Mouse (Mus musculus): ENCODE data around the gene P3h3. TPM values are rescaled to one million over a fixed set of nuclear protein-coding genes. Genes with fewer than 3 reads are reported as not detected.

Gene P3h3
- polyA plus RNA-seq, 1 experiment from 2014 or later: 17.7 TPM

DNA sequence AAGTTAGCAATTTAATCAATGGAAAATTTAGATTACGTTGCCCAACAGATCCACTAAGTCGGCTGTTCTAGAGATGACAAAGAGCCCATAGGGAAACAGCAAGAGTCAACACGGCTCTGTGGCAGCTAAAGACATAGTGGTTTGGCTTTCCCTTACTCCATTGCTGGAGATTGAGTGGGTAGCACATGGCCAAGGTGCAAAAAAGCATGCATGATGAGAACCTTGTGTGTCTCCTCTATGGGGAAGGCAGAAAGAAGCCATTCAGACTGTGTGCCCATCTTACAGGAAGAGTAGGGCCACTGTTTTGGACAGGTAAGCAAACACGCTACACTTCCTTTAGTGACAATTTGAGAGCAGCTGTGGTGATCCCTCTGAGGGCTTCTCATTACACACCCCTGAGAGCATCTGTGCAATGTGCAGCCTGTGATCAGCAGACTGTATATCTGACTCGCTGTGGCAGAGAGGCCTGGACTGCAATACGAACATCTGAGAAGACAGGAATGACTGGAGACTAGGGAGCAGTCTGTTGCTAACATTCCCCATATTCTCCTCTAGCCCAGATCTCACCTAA is 31.1 kb upstream of the P3h3 start:
- Histone ChIP-seq H3K27me3 (replicated peaks) (no peaks in the 10 kb centered on the region), H3K9ac (no peak overlapping the region), H3K4me2 (no peak overlapping the region), H3K9me3 (no peaks in the 10 kb centered on the region), H3K36me3 (no peaks in the 10 kb centered on the region), H3K27ac (replicated peaks) (no peak overlapping the region), H3K4me1 (0 out of 2 replicates have a peak, but pooled peaks cover 5% of the 10 kb centered on the region), H3K4me3 (no peak overlapping the region)
- 88% methylated on average over 6 of the region's 6 CpGs for WGBS
- no peak for ATAC-seq (ENCODE audit: extremely low read depth, insufficient number of reproducible peaks, low FRiP score, low TSS enrichment)

DNA sequence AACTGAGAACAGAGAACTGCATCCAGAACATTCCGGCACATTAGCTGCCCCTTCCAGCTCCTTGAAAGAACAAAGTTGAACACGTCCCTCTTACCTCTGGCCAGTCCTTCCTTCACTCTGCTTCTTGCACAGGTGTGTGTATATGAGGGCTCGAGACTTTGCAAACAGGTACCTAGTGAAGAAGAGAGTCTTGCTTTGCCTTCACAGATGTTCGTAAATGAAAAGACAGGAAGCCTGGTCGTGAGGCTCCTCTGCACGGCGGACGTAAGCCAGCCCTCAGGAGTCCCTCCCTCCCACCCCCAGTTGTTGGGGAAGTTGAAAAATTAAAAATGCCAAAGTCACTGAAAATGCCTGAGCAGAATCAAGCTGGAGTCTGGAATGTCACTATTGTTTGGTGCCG is 30.4 kb upstream of the P3h3 start, which contains the start of gene Cd4:
Gene Cd4 (minus strand): TSS at position 236 of the 400 bp plus-strand sequence.
- WGBS: 78% methylated on average over 9 of the region's 9 CpGs
- no peak within 1 kb of the TSS for H3K4me2 ChIP-seq

DNA sequence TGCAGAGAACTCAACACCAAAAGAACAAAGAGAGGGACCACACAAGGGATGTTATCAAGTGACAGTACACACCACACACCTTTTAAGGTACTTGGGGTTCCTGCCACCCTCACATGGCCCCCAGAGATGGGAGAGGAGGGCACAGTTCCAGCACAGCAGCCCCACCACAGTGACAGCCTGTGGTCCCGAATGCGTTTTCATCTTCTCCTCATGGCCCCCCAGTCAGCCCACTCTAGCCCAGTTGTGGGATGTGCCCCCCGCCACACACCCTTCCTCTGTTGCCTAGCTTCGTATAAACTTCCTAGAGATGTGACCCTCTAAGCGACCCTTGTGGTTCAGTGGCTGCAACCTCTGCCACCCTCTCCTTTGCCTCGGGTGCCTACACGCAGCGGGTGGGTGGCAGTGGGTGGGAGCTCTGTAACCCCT is 28.4 kb upstream of the P3h3 start:
- Histone ChIP-seq H3K4me1 (0 out of 2 replicates have a peak, but pooled peaks cover 5% of the 10 kb centered on the region), H3K27me3 (replicated peaks) (no peaks in the 10 kb centered on the region), H3K4me2 (no peak overlapping the region), H3K9me3 (no peaks in the 10 kb centered on the region), H3K36me3 (no peaks in the 10 kb centered on the region), H3K9ac (no peak overlapping the region), H3K27ac (replicated peaks) (no peak overlapping the region; the same call in 1 of the 2 replicates), H3K4me3 (no peak overlapping the region)
- WGBS: 89% methylated on average over 8 of the region's 8 CpGs
- no peak for ATAC-seq (ENCODE audit: extremely low read depth, insufficient number of reproducible peaks, low FRiP score, low TSS enrichment)

More for the DNA sequence above, 30.4 kb upstream of the P3h3 start, which contains the start of gene Cd4:
- H3K4me1 ChIP-seq: 0 out of 2 replicates have a peak, but pooled peaks cover 5% of the 10 kb centered on the region
- H3K9me3 ChIP-seq: no peaks in the 10 kb centered on the region
- no peaks in the 10 kb centered on the region for H3K27me3 ChIP-seq (replicated peaks)
- H3K36me3 ChIP-seq: no peaks in the 10 kb centered on the region
- H3K27ac ChIP-seq (replicated peaks): no peak within 1 kb of the TSS
- H3K9ac ChIP-seq: no peak within 1 kb of the TSS
- no peak within 1 kb of the TSS for H3K4me3 ChIP-seq
- ATAC-seq (ENCODE audit: extremely low read depth, insufficient number of reproducible peaks, low FRiP score, low TSS enrichment): no peak

DNA sequence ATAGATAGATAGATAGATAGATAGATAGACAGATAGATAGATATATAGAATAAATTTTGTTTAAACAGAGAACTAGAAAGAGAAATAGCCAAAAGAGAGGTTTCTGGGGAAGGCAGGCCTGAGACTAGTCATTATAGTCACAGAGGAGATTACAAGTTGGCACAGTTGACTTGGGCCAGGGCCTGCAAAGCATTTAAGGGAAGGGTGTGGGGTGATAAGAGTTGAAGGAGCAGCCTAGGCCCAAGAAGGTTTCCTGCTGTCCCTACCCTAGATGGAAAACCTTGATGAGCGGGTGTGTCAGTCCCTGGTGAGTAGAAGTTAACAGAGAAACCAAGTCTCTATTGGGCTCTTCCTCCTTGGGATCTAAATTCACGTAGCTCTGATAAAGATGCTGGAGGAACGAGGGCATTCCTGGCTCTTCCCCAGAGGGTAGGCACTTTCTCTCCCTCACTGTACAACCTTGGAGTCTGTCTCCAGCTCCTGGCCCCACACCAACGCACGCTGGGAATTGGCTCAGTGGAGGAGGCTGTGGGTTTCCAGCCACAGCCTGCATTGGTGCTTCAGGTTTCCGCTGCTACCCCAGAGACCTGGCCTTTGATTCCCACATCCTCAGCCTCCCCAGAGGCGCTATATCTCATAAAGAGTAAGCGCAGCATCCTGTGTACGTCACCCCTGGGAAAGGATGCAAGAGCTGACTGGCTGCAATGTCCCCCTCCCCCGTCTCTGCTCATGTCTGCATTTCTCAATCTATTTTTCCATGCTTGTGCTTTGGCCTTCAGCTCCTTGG is 27.4 kb upstream of the P3h3 start:
- Histone ChIP-seq H3K9me3 (no peaks in the 10 kb centered on the region), H3K4me3 (no peak overlapping the region), H3K4me2 (no peak overlapping the region), H3K36me3 (no peaks in the 10 kb centered on the region), H3K27me3 (replicated peaks) (0 out of 2 replicates have a peak, but pooled peaks cover 4% of the 10 kb centered on the region), H3K27ac (replicated peaks) (peak overlapping the region; percentile 63), H3K4me1 (0 out of 2 replicates have a peak, but pooled peaks cover 5% of the 10 kb centered on the region), H3K9ac (no peak overlapping the region)
- no peak for ATAC-seq (ENCODE audit: extremely low read depth, insufficient number of reproducible peaks, low FRiP score, low TSS enrichment)
- 48% methylated on average over 10 of the region's 10 CpGs for whole genome bisulfite sequencing

- Histone ChIP-seq H3K27me3 (replicated peaks) (0 out of 2 replicates have a peak, but pooled peaks cover 9% of the 10 kb centered on the region), H3K27ac (replicated peaks) (no peak overlapping the region), H3K9ac (no peak overlapping the region), H3K4me2 (no peak overlapping the region), H3K36me3 (no peaks in the 10 kb centered on the region), H3K9me3 (no peaks in the 10 kb centered on the region), H3K4me3 (no peak overlapping the region), H3K4me1 (0 out of 2 replicates have a peak, but pooled peaks cover 5% of the 10 kb centered on the region)
- 71% methylated on average over 10 of the region's 10 CpGs for WGBS
- ATAC-seq (ENCODE audit: extremely low read depth, insufficient number of reproducible peaks, low FRiP score, low TSS enrichment): no peak
Measured at GRCm38 (mm10) chr6:124883351-124883750, 25.8 kb upstream of the P3h3 start.

DNA sequence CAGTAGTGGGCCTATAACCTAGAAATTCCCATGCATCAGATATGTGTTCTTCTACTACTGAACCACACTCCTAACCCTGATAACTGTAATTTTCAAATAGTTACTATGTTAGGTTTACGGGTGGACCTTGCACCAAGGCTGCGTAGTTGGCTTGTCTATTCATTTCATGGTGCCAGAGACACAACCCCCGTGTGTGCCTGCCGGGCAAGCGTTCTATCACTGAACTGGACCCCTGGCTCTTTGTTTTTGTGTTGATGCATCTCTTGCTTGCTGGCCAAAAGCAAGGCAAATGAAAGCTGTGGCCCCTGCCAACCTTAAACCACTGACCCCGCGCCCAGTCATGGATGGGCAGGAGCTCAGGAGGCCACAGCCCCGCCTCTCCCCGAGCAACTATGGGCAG is 24.3 kb upstream of the P3h3 start:
- no peaks in the 10 kb centered on the region for H3K36me3 ChIP-seq
- H3K9ac ChIP-seq: no peak overlapping the region
- no peak overlapping the region for H3K4me3 ChIP-seq
- H3K27me3 ChIP-seq (replicated peaks): 0 out of 2 replicates have a peak, but pooled peaks cover 9% of the 10 kb centered on the region
- no peak for ATAC-seq (ENCODE audit: extremely low read depth, insufficient number of reproducible peaks, low FRiP score, low TSS enrichment)
- no peaks in the 10 kb centered on the region for H3K9me3 ChIP-seq
- no peak overlapping the region for H3K4me2 ChIP-seq
- 0 out of 2 replicates have a peak, but pooled peaks cover 5% of the 10 kb centered on the region for H3K4me1 ChIP-seq
- 83% methylated on average over 9 of the region's 9 CpGs for WGBS
- H3K27ac ChIP-seq (replicated peaks): no peak overlapping the region

GRCm38 (mm10) chr6:124879390-124879789 is 21.8 kb upstream of the P3h3 start:
- Histone ChIP-seq H3K9me3 (no peaks in the 10 kb centered on the region), H3K27me3 (replicated peaks) (0 out of 2 replicates have a peak, but pooled peaks cover 9% of the 10 kb centered on the region), H3K4me1 (no peaks in the 10 kb centered on the region), H3K27ac (replicated peaks) (no peak overlapping the region), H3K9ac (no peak overlapping the region), H3K4me3 (no peak overlapping the region), H3K36me3 (no peaks in the 10 kb centered on the region), H3K4me2 (no peak overlapping the region)
- ATAC-seq (ENCODE audit: extremely low read depth, insufficient number of reproducible peaks, low FRiP score, low TSS enrichment): no peak
- 49% methylated on average over 6 of the region's 6 CpGs for WGBS

DNA sequence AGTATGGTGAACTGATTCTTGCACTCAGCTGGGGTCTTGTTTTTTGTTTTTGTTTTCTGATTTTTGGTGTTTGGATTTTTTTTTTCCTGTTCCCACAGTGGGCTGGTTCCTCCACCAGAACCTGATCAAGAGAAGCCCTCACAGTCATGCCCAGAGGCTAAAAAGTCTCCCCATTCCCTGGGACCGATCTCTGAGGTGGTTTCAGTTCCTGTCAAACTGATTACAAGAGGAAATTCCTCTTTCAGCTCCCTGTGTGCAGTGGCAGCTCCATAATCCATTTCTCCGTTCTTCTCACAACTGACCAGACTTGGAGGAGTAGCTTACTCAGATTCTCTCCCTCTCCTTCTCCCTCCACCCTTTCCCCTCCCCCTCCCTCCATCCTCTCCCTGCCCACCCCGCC is 16.8 kb upstream of the P3h3 start:
- Histone ChIP-seq H3K4me2 (no peak overlapping the region), H3K27ac (replicated peaks) (no peak overlapping the region), H3K4me1 (no peaks in the 10 kb centered on the region), H3K4me3 (no peak overlapping the region), H3K27me3 (replicated peaks) (no peaks in the 10 kb centered on the region), H3K9me3 (no peaks in the 10 kb centered on the region), H3K9ac (no peak overlapping the region), H3K36me3 (no peaks in the 10 kb centered on the region)
- no peak for ATAC-seq (ENCODE audit: extremely low read depth, insufficient number of reproducible peaks, low FRiP score, low TSS enrichment)
- 18% methylated on average over 2 of the region's 3 CpGs for WGBS

GRCm38 (mm10) chr6:124866560-124866959 is 9.0 kb upstream of the P3h3 start:
- no peak overlapping the region for H3K4me2 ChIP-seq
- H3K36me3 ChIP-seq: no peaks in the 10 kb centered on the region
- H3K4me1 ChIP-seq: peaks cover 15% of the 10 kb centered on the region
- no peak overlapping the region for H3K4me3 ChIP-seq
- peaks cover 54% of the 10 kb centered on the region for H3K27me3 ChIP-seq (replicated peaks)
- no peak overlapping the region for H3K27ac ChIP-seq (replicated peaks)
- H3K9me3 ChIP-seq: no peaks in the 10 kb centered on the region
- H3K9ac ChIP-seq: no peak overlapping the region
- no peak for ATAC-seq (ENCODE audit: extremely low read depth, insufficient number of reproducible peaks, low FRiP score, low TSS enrichment)
- WGBS: 51% methylated on average over 6 of the region's 7 CpGs

DNA sequence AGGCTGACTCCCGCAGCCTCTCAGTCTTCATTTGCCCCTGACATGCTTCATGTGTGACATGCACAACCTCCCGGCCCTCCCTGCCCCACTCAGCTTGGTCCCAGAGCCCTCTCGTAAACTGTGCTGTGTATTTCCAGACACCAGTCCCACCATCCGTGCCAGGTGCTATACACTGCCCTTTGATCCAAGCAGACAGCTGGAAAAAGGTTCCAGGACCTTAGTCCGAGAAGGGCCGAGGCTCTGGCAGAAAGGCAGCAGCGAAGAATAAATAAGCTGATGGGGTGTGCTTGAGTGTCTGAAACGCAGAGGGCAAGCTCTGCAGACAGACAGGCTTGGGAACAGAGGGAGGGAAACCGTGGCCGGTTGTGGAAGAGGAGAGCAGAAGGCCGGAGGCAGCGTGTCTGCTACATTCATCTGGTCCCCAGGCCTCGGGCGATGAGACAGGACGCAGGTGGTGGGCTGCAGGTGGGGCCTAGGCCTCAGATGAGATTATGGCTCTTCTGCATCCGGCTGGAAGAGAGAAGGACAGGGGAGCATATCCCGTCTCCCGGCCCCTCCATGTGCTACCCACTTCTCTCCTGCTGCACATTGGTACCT is 8.3 kb upstream of the P3h3 start:
- Histone ChIP-seq H3K4me1 (peaks cover 16% of the 10 kb centered on the region), H3K27me3 (replicated peaks) (peaks cover 61% of the 10 kb centered on the region), H3K36me3 (no peaks in the 10 kb centered on the region), H3K9ac (no peak overlapping the region), H3K9me3 (no peaks in the 10 kb centered on the region), H3K27ac (replicated peaks) (no peak overlapping the region), H3K4me3 (no peak overlapping the region), H3K4me2 (no peak overlapping the region)
- WGBS: 59% methylated on average over 18 of the region's 18 CpGs
- ATAC-seq (ENCODE audit: extremely low read depth, insufficient number of reproducible peaks, low FRiP score, low TSS enrichment): no peak

GRCm38 (mm10) chr6:124863658-124864298 is 6.2 kb upstream of the P3h3 start, which contains the start of gene Gpr162:
Gene Gpr162, minus strand, starts transcription at chr6:124863983.
- Histone ChIP-seq H3K9ac (peak within 1 kb of the TSS; percentile 85), H3K36me3 (no peaks in the 10 kb centered on the region), H3K9me3 (no peaks in the 10 kb centered on the region), H3K4me1 (peaks cover 21% of the 10 kb centered on the region), H3K4me3 (peak within 1 kb of the TSS; percentile 60), H3K27ac (replicated peaks) (no peak within 1 kb of the TSS), H3K4me2 (peak within 1 kb of the TSS; percentile 91), H3K27me3 (replicated peaks) (peaks cover 77% of the 10 kb centered on the region)
- ATAC-seq (ENCODE audit: extremely low read depth, insufficient number of reproducible peaks, low FRiP score, low TSS enrichment): peak; percentile 18; the same call in 1 of the 2 replicates
- 2% methylated on average over 29 of the region's 43 CpGs for WGBS

Measured in heart, embryonic 13.5 days (tissue).